Mouse (Mus musculus) hematopoietic stem cell, adult 5-6 weeks (primary cell): ENCODE data around the gene Ccdc88b. TPM values are rescaled to one million over a fixed set of nuclear protein-coding genes. Genes with fewer than 3 reads are reported as not detected.

Experiments
- ATAC-seq, 2 experiments: fragments of 125-278 bp in 1 of 2; replicated peaks in 1 of 2; 2 replicates each; pipeline ENCODE4 v1.8.0; 2016 to 2017; ENCODE audit warnings: inconsistent platforms in 2 of 2, mild to moderate bottlenecking in 2 of 2, moderate number of reproducible peaks in 2 of 2, low read depth in 1 of 2, moderate TSS enrichment in 1 of 2; ENCODE audit not compliant: low FRiP score in 2 of 2, poor library complexity in 2 of 2, severe bottlenecking in 2 of 2, insufficient read depth in 1 of 2, low TSS enrichment in 1 of 2
- total RNA-seq: library from RNA; stranded (forward); fragments of 172-1452, 232-1000 nt; gene quantifications from 2 replicates; pipeline ENCODE4 v1.2.3, GENCODE M21; 2017

The Ccdc88b gene
- total RNA-seq, 1 experiment from 2014 or later: 31.2 TPM

DNA sequence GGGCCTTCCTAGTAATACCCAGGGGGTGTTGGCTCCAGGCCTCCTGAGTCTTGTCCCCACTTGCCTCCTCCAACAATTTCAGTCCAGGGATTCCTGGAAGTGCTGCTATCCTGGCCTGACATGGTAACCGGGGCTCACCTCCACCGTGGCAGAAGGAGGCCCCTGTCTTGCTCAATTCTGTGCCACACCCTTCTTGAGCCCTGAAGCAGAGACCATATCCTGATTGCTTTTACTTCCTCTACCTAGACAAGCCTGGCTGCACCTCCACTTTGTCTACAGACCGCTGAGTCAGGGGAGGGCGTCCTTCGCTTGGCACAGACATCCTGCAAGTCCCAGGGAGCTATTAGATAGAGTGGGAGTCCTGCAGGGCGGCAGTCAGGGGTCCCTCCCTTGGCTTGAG is 2.7 kb upstream of the Ccdc88b start:
- peak in 1 of 2 experiments; percentile 34; a peak in 1 of 4 replicates for ATAC-seq

DNA sequence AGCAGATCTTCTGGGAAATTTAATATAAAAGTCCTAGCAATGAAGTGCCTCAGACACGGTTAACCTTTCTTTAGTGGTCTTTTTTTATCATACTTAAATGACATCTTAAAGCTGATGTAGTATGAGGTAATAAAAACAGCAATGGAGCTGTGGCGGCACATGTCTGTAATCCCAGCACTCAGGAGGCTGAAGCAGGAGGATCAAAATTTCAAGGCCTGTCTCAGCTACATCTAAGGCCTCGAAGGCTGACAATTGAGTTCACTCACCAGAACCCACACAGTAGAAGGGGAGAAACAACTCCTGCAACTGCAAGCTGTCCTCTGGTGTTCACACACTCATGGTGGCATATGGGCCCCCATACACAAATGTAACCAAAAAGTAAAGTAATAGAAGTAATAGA is 2.0 kb upstream of the Ccdc88b start:
- ATAC-seq: no peak

DNA sequence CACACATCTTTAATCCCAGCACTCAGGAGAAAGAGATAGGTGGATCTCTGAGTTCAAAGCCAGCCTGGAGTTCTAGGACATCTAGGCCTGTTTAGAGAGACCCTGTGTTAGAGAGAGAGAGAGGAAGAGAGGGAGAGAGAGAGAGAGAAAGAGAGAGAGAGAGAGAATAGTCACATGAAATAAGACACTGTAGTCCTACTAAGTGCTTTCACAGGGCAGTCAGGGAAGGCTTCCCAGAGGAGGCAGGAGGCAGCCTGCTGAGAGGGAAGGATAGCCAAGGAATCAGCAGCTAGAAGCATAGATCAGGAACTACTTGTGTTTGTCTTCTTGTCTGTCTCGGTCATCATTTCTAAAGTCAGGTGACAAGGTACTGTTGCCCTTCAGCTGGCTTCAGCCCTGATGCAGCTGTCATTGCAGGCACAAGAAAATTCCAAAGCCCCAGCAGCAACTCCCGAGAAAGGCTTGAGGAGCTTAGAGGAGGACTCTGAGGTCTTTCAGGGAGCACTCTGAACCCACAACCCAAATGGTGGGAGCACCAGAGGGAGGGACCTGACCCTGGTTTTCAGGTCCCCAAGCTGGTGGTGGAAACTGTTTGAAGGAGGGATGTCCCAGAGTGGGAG is 1.1 kb upstream of the Ccdc88b start:
- no peak for ATAC-seq

DNA sequence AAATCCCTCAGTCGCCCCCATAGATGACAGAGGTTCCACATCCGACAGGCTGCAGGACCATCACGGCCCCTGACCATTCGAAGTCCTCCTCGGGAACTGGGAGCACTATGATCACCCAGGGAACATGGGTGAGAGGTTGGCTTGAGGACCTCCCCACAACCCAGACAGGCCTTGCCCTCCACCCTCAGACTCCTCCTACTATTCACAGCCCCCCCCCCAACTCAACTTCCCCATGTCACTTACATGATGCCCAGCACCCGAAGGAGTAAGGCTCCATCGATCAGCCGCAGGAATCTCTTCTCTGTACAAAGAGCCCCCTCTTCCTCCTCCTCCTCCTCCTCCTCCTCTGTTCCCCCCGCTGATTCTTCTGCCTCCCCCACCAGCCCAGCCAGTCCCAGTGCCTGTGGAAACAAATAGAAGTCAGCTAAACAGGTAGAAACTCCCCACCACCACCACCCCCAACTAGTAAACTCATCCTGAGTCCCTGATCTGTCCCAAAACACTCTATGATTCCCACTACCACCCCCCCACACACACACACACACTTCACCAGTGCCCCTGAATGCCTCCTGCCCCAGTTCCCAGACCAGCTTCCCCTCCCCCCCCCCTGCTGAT is 513 bp downstream of the Ccdc88b start:
- peak in 1 of 2 experiments; percentile 38; a peak in 1 of 4 replicates for ATAC-seq

DNA sequence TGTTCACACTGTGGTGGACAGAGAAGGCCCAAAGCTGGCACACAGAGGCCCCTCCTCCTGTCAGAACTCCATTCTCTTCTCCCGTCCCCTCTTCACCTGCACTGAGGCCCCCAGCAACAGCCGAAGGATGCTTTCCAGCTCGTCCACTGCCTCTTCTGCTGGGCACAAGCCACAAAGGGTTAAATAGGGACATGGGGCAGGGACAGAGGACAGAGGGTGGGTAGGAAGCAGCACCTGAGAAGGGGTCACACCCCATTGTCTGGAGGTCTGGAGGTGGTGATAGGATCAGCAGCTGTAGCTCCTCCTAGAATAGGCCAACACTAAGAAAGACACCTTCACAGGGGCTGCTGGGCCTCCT is 1.0 kb downstream of the Ccdc88b start:
- no peak for ATAC-seq

DNA sequence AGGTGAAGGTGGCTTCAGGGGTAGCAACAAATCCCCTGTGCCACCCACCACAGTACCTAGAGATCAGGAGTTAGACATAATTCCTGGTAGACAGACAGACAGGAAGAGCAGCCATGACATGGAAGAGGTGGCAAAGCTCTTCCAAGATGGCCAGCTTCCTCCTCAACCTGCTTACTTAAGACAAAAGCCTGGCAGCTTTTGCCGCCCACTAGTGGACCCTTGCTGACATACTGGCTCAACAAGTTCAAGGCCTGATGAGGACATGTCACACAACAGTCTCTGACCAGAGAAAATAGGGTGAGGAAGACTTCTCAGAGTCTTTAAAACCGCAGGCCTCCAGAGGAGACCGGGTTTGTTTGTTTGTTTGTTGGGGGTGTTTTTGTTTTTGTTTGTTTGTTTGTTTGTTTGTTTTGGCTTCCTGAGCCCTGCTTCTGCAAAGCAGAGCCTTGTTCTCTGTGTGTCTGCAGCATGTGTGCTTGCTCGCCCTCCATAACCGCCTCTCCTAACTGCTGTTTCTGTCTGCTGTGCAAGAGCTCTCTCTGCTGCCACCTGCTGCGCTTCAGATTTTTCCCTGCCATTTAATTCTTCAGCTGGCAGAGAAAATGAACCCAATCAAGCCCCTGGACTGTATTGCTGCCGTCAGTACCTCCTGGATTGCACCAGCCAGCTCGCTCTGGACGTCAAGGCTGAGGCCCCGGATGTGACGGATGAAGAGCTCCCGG is 1.6 kb downstream of the Ccdc88b start:
- 0 out of 4 replicates have a peak, but pooled peaks of 1 of the 2 experiments have one; percentile 17 for ATAC-seq

DNA sequence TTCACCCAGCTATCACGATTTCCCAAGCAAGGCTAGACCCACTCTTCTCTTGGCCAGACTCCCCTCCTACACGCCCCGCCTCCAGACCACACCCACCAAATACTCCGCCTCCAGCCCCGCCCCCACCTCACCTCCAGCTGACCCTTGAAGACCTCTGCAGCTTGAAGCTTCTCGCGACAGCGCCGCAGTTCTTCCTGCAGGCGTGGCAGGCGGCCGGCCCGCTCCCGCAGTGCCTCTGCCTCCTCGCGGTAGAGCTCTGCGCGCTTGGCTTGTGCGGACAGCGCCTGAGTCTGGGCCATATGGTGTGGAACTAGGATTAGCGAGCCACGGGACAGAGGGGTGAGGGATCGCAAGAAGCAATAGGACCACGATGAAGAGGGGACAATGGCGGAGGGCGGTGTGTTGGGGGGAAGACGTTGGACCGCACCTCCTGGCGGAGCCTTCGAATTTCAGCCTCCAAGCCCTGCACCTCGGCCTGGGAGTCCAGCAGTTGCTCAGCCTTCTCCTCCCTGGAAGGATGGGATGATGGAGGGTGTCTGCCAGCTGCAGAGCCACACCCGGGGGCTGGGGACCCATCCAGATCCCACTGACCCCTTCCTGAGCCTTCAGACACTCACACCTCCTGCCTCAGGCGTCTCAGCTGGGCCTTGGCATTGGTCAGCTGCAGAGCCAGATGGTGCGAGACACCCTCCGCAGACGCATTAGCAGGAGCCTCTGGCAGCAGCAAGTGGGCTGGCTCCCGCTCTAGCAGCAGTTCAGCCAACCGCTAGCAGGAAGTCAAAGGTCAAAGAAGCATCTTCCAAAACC is 2.6 kb downstream of the Ccdc88b start:
- ATAC-seq: no peak

DNA sequence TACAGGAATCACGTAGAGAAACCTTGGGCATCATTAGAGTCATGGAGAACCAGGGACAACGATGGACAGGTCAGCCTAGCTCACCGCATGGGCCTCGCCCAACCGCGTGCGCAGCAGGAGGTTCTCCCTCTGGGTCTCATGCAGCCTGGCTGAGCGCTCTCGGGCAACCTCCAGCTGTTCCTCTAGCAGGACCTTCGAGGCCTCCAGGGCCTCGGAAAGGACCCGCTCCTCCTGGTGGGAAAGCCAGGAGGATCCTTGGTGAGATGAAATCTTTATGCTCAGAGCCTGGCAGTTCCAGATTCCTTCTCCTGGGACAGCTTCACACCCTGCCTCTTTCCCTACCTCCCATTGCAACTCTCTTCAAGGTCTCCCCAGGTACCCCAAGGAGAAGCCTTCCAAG is 3.4 kb downstream of the Ccdc88b start:
- ATAC-seq: no peak

DNA sequence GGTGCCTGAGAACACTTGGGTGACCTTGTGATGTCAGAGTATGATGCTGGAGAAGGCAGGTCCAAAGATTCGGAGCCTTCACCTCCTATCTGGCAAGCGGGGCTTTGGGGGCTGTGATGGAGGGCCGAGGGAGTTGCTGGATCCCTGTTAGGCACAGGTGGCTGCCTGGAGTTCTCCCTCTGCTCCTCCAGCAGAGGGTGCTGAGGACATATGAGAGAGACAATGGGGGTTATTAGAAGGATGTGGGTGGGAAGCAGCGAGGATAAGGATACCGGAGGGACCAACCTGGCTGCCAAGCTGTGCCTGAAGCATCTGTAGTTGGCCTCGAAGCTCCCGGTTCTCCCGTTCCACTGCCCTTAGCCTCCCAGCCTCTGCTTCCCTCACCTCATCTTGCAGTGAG is 4.1 kb downstream of the Ccdc88b start:
- ATAC-seq: no peak

DNA sequence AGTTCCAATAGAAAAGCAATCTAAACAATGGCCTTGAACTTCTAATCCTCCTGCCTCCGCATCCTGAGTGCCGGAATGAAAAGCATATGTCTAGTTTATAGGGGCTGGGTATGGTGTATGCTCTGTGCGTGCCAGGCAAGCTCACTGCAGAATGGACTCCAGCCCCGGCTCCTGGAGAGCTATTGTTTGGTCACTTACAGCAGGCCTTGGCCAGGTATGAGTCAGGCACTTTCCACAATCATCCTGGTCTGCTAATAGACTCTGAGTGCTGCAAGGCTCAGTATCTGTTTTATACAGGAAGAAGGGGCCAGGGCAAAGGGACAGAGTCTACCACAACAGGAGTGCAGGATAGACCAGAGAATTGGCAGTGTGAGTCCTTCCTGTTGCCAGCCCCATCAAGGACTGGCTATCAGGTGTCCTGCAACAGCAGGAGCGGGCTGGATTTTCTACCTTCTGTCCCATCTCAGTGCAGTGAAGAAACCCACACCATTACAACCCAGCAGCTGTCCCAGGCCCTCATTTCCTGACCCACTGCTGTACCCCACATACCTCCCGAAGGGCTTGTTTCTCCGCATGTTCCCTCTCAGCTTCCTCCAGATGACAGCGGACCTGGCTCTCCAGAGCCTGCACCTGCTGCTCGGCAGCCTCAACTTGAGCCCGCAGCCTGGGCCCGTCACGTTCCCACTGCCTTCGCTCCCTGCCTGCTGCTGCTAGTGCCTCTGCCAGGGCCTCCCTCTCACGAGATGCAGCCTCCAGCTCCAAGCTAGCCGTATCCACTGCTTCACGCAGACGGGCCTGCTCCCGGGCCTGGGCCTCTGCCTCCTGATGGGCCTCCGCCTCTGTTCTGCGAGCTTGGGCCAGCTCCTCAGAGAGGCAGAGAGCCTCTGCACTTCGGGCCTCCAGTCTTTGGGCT is 5.4 kb downstream of the Ccdc88b start:
- ATAC-seq: no peak

DNA sequence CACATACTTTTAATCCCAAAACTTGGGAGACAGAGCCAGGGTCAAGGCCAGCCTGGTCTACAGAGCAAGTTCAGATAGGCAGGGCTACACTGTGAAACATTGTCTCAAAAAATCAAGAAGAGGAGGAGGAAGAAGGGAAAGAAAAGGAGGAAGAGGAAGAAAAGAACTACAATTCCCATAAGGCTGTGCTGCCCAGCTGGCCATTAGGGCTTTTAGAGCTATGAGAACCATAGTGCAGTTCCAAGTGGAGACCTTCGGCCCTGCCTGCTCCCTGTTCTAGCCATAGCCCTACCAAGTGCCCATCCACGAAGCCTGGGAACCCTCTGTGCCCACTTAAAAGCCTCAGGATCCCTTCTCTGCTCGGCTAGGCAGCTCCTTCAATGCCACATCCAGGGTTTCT is 6.5 kb downstream of the Ccdc88b start:
- ATAC-seq: no peak

DNA sequence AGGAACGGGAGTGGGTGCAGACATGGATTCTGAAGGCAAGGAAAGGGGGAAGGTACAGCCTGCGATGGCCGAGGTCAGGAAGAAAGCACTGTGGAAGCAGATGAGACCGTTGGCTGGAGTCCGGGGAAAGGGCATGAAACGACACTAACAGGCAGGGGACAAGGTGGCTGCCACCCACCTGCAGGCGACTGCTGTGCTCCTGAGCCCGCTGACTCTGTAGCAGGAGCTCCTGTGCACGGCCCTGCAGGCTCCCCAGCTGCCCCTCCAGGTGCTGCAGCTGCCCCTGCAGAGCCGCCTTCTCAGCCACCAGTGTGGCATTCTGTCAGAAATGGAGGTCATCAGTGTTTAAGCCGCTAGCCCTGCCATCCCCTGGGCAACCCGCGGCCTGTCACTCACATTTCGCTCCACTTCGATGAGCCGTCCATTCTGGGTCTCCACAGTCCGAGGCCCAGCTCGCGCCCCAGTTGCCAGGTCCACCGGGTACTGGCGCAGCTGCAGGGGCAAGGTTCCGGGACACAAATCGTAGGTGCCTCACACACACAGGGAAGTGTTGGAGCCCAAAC is 8.4 kb downstream of the Ccdc88b start:
- no peak for ATAC-seq

DNA sequence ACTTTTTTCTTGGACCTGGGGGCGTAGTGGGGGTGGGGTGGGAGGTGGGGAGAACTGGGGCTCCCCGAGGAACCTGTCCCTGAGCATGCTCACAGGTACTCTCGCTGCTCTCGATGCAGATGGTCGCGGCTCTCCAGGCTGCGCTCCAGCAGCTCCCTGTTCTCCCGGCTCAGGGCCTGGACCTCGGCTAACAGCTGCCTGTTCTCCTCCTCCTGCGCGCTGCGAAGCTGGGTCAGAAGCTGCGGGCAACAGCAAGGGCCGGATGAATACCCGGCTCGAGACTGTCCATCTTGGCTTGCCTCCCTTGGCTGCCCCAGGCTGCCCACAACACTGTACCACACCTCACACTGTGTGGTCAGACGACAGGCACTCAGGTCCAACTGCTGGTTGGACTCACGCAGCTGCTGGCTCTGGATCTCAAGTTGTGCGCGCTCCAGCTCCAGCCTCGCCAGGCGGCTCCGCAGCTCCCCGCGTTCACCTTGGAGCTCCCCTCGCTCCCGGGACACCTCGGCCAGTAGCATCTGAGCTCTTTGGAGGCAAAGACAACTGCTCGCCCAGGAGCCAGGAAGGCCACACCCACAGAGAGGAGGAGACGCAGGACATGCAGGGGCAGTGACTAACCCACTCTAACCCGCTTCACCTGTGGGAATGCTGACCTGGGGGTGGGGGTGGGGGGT is 10.0 kb downstream of the Ccdc88b start:
- no peak for ATAC-seq

DNA sequence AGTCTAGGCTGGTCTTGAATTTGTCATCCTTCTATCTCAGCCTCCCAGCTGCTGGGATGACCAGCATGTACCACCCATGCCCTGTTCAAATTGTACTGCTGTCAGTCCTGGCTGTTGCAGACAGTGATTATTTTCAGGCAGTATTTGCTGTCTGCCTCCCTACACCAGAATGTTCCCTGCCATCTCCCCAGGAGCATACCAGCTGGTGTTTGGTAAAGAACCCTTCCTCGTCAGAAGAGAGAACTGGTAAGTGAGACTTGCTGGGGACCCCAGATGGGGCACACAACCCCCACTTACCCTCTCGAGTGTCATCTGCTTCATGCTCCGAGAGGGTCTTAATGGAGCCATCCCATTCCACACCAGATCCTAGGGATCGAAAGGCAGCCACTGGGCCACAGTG is 12.0 kb downstream of the Ccdc88b start:
- ATAC-seq: no peak

DNA sequence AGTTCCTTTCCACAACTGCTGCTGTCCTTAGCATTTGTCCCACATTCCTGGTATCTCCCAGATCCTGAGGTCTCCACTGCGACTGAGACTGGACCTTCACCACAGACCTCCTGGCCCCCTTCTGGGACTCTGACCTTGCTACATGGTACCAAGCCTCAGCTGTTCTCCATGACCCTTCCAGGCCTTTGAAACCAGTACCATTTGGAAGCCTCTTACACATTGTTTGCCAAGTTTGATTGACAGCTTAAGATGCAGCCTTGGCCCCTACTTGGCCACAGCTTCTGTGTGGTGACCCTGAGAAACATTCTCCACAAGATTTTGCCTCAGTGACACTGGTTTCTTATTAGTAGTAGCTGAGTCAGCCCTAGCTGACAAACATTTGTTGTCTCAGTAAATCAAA is 15.7 kb downstream of the Ccdc88b start:
- ATAC-seq: no peak

DNA sequence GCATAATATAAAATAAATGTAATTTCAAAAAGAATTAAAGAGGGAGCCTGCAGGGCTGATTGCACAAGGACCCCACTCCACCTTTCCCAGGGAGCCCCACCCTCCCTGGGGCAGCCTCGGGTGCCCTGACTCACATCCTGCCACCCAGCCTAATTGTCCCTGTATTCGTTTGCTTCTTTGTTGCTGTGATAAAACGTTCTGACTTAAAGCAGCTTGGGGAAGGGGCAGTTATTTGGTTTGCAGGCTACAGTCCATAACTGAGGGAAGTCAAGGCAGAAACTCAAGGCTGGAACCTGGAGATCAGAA is 16.8 kb downstream of the Ccdc88b start:
- ATAC-seq: no peak
